In genomic region chr12:69192637-69193036, GRCm38 (mm10) we compare ENCODE assay signal across 27 mouse cellular contexts. TPM values are rescaled to one million over a fixed set of nuclear protein-coding genes. Genes with fewer than 3 reads are reported as not detected.
"Had no signal": no experiment of that assay in that cellular context is flagged by ENCODE, and none has a peak within 500 bp of the region (broad histone marks: within the 10 kb centered on the region; RNA-seq: fewer than 3 reads in every experiment).

No protein-coding gene starts in this region.

- H3K4me3 ChIP-seq: limb, embryonic 12.5 days; limb, embryonic 13.5 days; limb, embryonic 15.5 days; liver, embryonic 12.5 days; liver, embryonic 13.5 days; liver, embryonic 15.5 days; lung, embryonic 15.5 days; megakaryocyte, embryonic 14.5 days; midbrain, embryonic 10.5 days; midbrain, embryonic 12.5 days; midbrain, embryonic 13.5 days; midbrain, embryonic 15.5 days; myocyte; neural tube, embryonic 12.5 days had no signal

- DNase-seq: left cerebral cortex, postnatal 4 days; liver; liver, embryonic 13.5 days; liver, postnatal 0 days; lung, adult 18-20 months; lung, adult 2 months; lung, embryonic 14.5 days; lung, postnatal 10 days; lung, postnatal 14 days; lung, postnatal 36 days; lung, postnatal 4 days; midbrain, embryonic 14.5 days had no signal

- H3K27ac ChIP-seq: limb, embryonic 12.5 days; limb, embryonic 13.5 days; limb, embryonic 15.5 days; liver, embryonic 12.5 days; liver, embryonic 13.5 days; liver, embryonic 14.5 days; liver, embryonic 15.5 days; lung, embryonic 15.5 days; macrophage; midbrain, embryonic 10.5 days; midbrain, embryonic 12.5 days; midbrain, embryonic 13.5 days; midbrain, embryonic 15.5 days; neural tube, embryonic 12.5 days had no signal

- H3K9me3 ChIP-seq: limb, embryonic 12.5 days; limb, embryonic 13.5 days; limb, embryonic 15.5 days; liver, embryonic 12.5 days; liver, embryonic 13.5 days; liver, embryonic 15.5 days; lung, embryonic 15.5 days; megakaryocyte, embryonic 14.5 days; midbrain, embryonic 10.5 days; midbrain, embryonic 12.5 days; midbrain, embryonic 13.5 days; midbrain, embryonic 15.5 days; neural tube, embryonic 12.5 days had no signal

- H3K27me3 ChIP-seq: limb, embryonic 12.5 days; limb, embryonic 13.5 days; limb, embryonic 15.5 days; liver, embryonic 12.5 days; liver, embryonic 13.5 days; liver, embryonic 15.5 days; lung, embryonic 15.5 days; megakaryocyte, embryonic 14.5 days; midbrain, embryonic 12.5 days; midbrain, embryonic 13.5 days; midbrain, embryonic 15.5 days; neural tube, embryonic 12.5 days had no signal

RNA-seq across cellular contexts. Expression of gene Gm49384, which starts 11.4 kb away (rescaled TPM):
- polyA plus RNA-seq: lung, adult 2 months had no signal
